Mouse (Mus musculus) forebrain, embryonic 10.5 days (tissue): Measurements from ENCODE around the gene Trim28. TPM values are rescaled to one million over a fixed set of nuclear protein-coding genes. Genes with fewer than 3 reads are reported as not detected.

ENCODE experiments used
- DNase-seq: peaks from one replicate; pipeline ENCODE4 v3.0.0-alpha.2; 2017; ENCODE audit warnings: low spot score; ENCODE audit errors: extremely low spot score
- H3K27ac ChIP-seq: fragments of 300-500 bp; sonication (generic); 2 replicates; pipeline ENCODE4 v1.5.1; 2016; ENCODE audit warnings: mild to moderate bottlenecking
- H3K27me3 ChIP-seq: fragments of 300-500 bp; sonication (generic); 2 replicates; pipeline ENCODE4 v1.6.1; 2016; ENCODE audit warnings: mild to moderate bottlenecking; ENCODE audit not compliant: poor library complexity, severe bottlenecking
- H3K36me3 ChIP-seq: fragments of 300-500 bp; sonication (generic); replicated peaks from 2 replicates; pipeline ENCODE4 v1.6.1; 2016; ENCODE audit warnings: mild to moderate bottlenecking, moderate library complexity
- H3K4me1 ChIP-seq: fragments of 300-500 bp; sonication (generic); 2 replicates; pipeline ENCODE4 v1.6.1; 2016
- H3K4me3 ChIP-seq: fragments of 300-500 bp; sonication (generic); 2 replicates; pipeline ENCODE4 v1.5.1; 2016; ENCODE audit warnings: mild to moderate bottlenecking, moderate library complexity
- H3K9me3 ChIP-seq: fragments of 300-500 bp; sonication (generic); 2 replicates; pipeline ENCODE4 v1.6.1; 2016; ENCODE audit warnings: mild to moderate bottlenecking, moderate library complexity
- WGBS: fragments of 180-500 bp; shearing (Covaris S2); methylation state at CpG from one replicate; pipeline ENCODE4 v1.1.7; 2016; 5-methylcytosine and 5-hydroxymethylcytosine counted together
- polyA plus RNA-seq: library from polyadenylated mRNA; unstranded; fragments of >200 nt; fragmentation: Nextera tagmentation; extraction: Ambion mirVana; gene quantifications from 2 replicates; pipeline ENCODE4 v1.2.1, GENCODE M21; 2016

The Trim28 gene
- polyA plus RNA-seq, 1 experiment from 2014 or later, result 415 TPM

DNA sequence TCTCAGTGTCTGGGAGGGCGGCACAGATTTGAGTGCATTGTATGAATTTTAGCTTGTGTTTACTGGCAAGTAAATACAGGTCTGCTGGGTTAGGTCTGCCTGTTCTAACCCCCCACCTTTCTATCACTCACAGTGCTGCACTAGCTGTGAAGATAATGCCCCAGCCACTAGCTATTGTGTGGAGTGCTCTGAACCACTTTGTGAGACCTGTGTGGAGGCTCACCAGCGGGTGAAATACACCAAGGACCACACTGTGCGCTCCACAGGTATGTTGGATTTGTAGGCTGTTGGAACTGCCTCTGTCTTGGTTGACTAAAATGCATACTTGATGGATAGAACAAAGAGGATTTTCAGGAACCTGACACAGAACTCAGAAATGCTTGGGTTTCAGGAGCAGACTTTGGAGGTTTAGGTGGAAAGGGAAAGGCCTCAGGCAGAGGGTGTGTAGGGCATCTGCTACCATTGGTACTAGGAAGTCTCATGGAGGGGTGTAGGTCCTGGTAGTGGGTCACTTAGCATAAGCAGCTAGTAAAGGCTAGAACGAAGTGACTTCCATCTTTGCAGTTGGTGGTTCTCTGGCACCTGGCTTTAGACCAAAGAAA, 26.7 kb downstream of the Trim28 start:
- DNase-seq, result no peak
- Histone ChIP-seq H3K4me1 (peaks cover 33% of the 10 kb centered on the region), H3K36me3 (peaks cover 58% of the 10 kb centered on the region), H3K27me3 (no peaks in the 10 kb centered on the region), H3K9me3 (0 out of 2 replicates have a peak, but pooled peaks cover 10% of the 10 kb centered on the region), H3K27ac (peak overlapping the region; percentile 100), H3K4me3 (peak overlapping the region; percentile 99)
- WGBS, result 34% methylated on average over 4 of the region's 4 CpGs

DNA sequence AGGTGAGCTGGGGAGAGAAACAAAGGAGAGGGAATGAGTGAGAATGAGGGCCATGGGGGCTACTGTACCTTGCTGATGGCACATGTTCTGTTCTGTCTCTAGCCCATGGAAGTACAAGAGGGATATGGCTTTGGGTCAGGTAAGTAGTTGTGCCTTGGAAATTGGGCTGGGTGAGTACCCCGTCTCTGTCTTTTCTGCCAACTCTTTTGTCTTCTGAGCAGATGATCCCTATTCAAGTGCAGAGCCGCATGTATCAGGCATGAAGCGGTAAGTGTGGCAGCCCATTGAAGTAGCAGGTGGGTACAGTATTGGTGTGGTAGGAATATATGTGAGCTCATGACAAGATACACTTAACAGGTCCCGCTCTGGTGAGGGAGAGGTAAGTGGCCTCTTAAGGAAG, 30.1 kb downstream of the Trim28 start:
- WGBS, result 95% methylated on average over 4 of the region's 4 CpGs
- H3K4me1 ChIP-seq, result peaks cover 37% of the 10 kb centered on the region
- H3K4me3 ChIP-seq, result no peak overlapping the region; the same call in 1 of the 2 replicates
- no peak for DNase-seq
- peaks cover 91% of the 10 kb centered on the region for H3K36me3 ChIP-seq
- no peaks in the 10 kb centered on the region for H3K27me3 ChIP-seq
- H3K9me3 ChIP-seq, result 0 out of 2 replicates have a peak, but pooled peaks cover 6% of the 10 kb centered on the region
- H3K27ac ChIP-seq, result no peak overlapping the region

DNA sequence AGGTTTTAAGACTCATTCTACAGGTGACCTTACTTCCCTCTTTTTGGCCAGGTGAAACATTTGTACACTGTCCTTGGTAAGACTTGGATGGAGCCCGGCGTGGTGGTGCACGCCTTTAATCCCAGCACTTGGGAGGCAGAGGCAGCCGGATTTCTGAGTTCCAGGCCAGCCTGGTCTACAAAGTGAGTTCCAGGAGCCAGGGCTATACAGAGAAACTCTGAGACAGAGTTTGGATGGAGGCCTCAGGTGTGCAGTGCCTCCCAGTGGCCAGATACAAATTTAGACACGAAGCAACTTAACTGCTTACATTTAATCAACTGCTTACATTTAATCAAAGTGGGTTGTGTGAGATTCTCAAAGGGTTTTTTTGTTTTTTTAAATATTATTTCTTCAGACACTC, 32.2 kb downstream of the Trim28 start:
- whole genome bisulfite sequencing, result 80% methylated on average over 5 of the region's 5 CpGs
- no peak for DNase-seq
- Histone ChIP-seq H3K9me3 (no peaks in the 10 kb centered on the region), H3K4me1 (peaks cover 48% of the 10 kb centered on the region), H3K4me3 (no peak overlapping the region), H3K27me3 (no peaks in the 10 kb centered on the region), H3K36me3 (peaks cover 92% of the 10 kb centered on the region), H3K27ac (no peak overlapping the region)

DNA sequence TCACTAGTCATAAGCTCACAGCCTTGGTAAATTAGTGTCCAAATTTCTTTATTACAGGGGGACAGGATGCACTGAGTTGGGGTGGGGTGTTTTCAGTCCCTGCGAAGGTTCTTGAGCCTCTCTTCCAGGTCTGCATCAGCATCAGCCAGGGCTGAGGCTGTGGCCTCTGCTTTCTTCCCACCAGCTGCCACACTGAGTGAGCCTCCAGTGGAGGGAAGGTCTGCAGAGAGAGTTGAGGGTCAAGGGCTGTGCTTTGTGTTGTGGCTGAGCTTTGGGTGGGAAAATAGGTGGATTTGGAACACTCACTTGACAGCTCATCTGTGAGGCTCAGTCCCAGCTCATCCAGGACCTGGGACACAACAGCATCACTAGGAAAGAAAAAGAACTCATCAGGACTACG, 33.1 kb downstream of the Trim28 start:
- Histone ChIP-seq H3K4me1 (peaks cover 48% of the 10 kb centered on the region), H3K36me3 (peaks cover 89% of the 10 kb centered on the region), H3K4me3 (peak overlapping the region; percentile 10; the same call in 1 of the 2 replicates), H3K27me3 (no peaks in the 10 kb centered on the region), H3K9me3 (no peaks in the 10 kb centered on the region), H3K27ac (no peak overlapping the region)
- DNase-seq, result no peak
- 86% methylated on average over 2 of the region's 2 CpGs for WGBS

GRCm38 (mm10) chr7:13032541-13032940, 33.6 kb downstream of the Trim28 start:
- peak; percentile 23 for DNase-seq
- H3K4me1 ChIP-seq, result peaks cover 46% of the 10 kb centered on the region
- no peaks in the 10 kb centered on the region for H3K9me3 ChIP-seq
- 93% methylated on average over 7 of the region's 7 CpGs for whole genome bisulfite sequencing
- no peak overlapping the region for H3K27ac ChIP-seq
- no peaks in the 10 kb centered on the region for H3K27me3 ChIP-seq
- H3K4me3 ChIP-seq, result peak overlapping the region; percentile 10; the same call in 1 of the 2 replicates
- H3K36me3 ChIP-seq, result peaks cover 83% of the 10 kb centered on the region

- peak overlapping the region; percentile 90 for H3K27ac ChIP-seq
- peak; percentile 21 for DNase-seq
- H3K27me3 ChIP-seq, result no peaks in the 10 kb centered on the region
- H3K36me3 ChIP-seq, result peaks cover 73% of the 10 kb centered on the region
- peaks cover 48% of the 10 kb centered on the region for H3K4me1 ChIP-seq
- 54% methylated on average over 13 of the region's 13 CpGs for WGBS
- peak overlapping the region; percentile 82 for H3K4me3 ChIP-seq
- no peaks in the 10 kb centered on the region; the same call in 1 of the 2 replicates for H3K9me3 ChIP-seq
Measured at GRCm38 (mm10) chr7:13033451-13034147, 34.7 kb downstream of the Trim28 start.

- H3K36me3 ChIP-seq, result peaks cover 65% of the 10 kb centered on the region
- under 1% methylated on average over 45 of the region's 45 CpGs for WGBS
- peak within 1 kb of the TSS; percentile 82 for H3K4me3 ChIP-seq
- no peaks in the 10 kb centered on the region; the same call in 1 of the 2 replicates for H3K9me3 ChIP-seq
- H3K27ac ChIP-seq, result peak within 1 kb of the TSS; percentile 90
- H3K27me3 ChIP-seq, result no peaks in the 10 kb centered on the region
- peak; percentile 99 for DNase-seq
- peaks cover 56% of the 10 kb centered on the region for H3K4me1 ChIP-seq
Measured at GRCm38 (mm10) chr7:13034148-13034977, 35.4 kb downstream of the Trim28 start, which contains the start of gene Chmp2a. Chmp2a (minus strand) TSS chr7:13034807.

- no peak for DNase-seq
- H3K9me3 ChIP-seq, result no peaks in the 10 kb centered on the region; the same call in 1 of the 2 replicates
- peak overlapping the region; percentile 82 for H3K4me3 ChIP-seq
- peaks cover 55% of the 10 kb centered on the region for H3K36me3 ChIP-seq
- no peaks in the 10 kb centered on the region for H3K27me3 ChIP-seq
- peak overlapping the region; percentile 90 for H3K27ac ChIP-seq
- peaks cover 58% of the 10 kb centered on the region for H3K4me1 ChIP-seq
- WGBS, result 89% methylated on average over 17 of the region's 17 CpGs
Measured at GRCm38 (mm10) chr7:13035211-13035855, 36.4 kb downstream of the Trim28 start.

DNA sequence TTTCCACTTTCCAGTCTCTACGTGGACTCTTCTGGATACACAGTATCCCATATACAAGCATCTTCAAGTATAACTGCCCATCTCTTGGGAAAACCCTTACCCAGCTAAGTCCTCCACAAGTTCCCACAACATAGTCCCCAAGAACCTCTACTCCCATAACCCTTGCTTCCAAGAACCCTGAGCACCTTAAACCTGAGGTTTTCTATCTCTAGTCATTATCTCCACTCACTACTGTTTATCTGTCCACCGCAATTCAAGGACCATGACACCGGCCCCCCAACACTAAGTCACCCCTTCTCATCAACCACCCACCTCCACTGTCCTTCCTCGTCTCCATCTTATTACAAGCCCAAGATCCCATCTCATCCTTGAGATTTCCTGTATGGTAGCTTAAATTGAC, 37.9 kb downstream of the Trim28 start:
- 48% methylated on average over 4 of the region's 4 CpGs for WGBS
- Histone ChIP-seq H3K27me3 (peaks cover 12% of the 10 kb centered on the region), H3K27ac (peak overlapping the region; percentile 99), H3K4me1 (peaks cover 58% of the 10 kb centered on the region), H3K36me3 (peaks cover 41% of the 10 kb centered on the region), H3K9me3 (no peaks in the 10 kb centered on the region; the same call in none of the 2 replicates), H3K4me3 (peak overlapping the region; percentile 82)
- DNase-seq, result no peak

- WGBS, result under 1% methylated on average over 32 of the region's 33 CpGs
- Histone ChIP-seq H3K36me3 (peaks cover 35% of the 10 kb centered on the region), H3K9me3 (no peaks in the 10 kb centered on the region; the same call in none of the 2 replicates), H3K27me3 (peaks cover 18% of the 10 kb centered on the region), H3K27ac (peak overlapping the region; percentile 99), H3K4me3 (peak overlapping the region; percentile 82), H3K4me1 (peaks cover 57% of the 10 kb centered on the region)
- no peak for DNase-seq
Measured at GRCm38 (mm10) chr7:13037366-13037765, 38.5 kb downstream of the Trim28 start.

DNA sequence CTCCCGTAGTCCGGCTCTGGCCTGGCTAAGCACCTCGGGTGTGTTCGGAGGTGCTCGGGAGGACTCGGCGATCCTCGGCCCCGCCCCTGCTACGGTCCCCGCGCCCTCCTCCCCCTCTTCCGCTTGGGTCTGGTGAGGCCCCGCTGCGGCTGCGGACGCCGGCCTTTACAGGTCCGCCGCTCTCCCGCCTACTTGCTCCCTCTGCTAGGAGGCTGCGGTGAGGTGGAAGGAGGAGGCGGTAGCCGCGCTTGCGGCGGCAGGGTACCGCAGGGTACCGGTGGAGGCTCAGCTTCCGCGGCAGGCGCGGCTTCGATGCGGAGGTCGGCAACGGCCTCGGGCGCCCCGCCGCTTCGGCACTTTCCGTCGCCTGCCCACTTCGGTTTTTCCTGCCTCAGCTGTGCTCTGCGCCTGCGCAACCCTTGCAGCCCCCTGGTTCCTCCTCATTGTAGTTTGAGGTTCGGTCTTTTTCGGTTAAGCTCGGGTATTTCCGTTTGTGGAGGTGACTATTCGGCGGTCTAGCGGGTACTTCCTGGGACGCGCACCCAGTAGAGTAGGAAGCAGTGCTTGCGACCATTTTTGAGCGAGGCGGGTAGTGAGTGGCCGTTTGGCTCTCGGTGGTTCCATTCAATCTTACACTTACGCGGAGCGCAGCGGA, 39.1 kb downstream of the Trim28 start, which contains the start of gene Ube2m:
TSS of gene Ube2m (minus strand) at position 375 of the 655 bp plus-strand sequence.
- Histone ChIP-seq H3K27ac (peak within 1 kb of the TSS; percentile 99), H3K4me1 (peaks cover 50% of the 10 kb centered on the region), H3K9me3 (peaks cover 6% of the 10 kb centered on the region), H3K27me3 (peaks cover 24% of the 10 kb centered on the region), H3K36me3 (peaks cover 28% of the 10 kb centered on the region), H3K4me3 (peak within 1 kb of the TSS; percentile 82)
- under 1% methylated on average over 65 of the region's 65 CpGs for WGBS
- peak; percentile 98 for DNase-seq
